Mouse (Mus musculus) embryo, embryonic 10.5 days (tissue): ENCODE measurements around the gene Actl6b.
A peak's percentile ranks its signal among the peaks of the same experiment; 100 is the strongest.

Experiments
- DNase-seq: peaks from one replicate; pipeline ENCODE4 v3.0.0-alpha.2; 2015; ENCODE audit warnings: low spot score

Gene Actl6b

DNA sequence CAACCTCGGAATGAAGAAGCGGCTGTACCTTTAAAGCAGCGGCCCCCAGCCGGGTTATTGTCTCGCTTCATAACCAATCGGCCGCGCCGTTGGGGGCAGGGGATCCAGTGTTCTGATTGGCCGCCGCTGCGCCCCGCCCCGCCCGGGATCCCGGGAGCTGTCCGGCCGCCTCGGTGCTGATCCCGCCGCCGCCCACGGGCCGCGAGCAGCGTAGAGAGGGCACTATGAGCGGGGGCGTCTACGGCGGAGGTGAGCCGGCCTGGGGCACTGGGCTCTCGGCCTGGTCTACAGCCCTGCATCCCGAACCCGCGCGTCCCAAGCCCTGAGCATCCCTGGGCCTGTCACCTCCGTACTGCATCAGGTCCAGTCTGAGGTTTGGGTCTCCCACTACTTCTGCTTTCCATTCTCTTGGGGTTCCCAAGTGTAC, at the start of gene Actl6b:
Actl6b (plus strand) TSS at position 107 of the 427 bp plus-strand sequence.
- DNase-seq, result peak; percentile 87

GRCm38 (mm10) chr5:137504041-137504440, 49.3 kb upstream of the Actl6b start:
- DNase-seq, result no peak

- DNase-seq, result peak; percentile 77
Measured at GRCm38 (mm10) chr5:137510014-137510501, 43.3 kb upstream of the Actl6b start.

DNA sequence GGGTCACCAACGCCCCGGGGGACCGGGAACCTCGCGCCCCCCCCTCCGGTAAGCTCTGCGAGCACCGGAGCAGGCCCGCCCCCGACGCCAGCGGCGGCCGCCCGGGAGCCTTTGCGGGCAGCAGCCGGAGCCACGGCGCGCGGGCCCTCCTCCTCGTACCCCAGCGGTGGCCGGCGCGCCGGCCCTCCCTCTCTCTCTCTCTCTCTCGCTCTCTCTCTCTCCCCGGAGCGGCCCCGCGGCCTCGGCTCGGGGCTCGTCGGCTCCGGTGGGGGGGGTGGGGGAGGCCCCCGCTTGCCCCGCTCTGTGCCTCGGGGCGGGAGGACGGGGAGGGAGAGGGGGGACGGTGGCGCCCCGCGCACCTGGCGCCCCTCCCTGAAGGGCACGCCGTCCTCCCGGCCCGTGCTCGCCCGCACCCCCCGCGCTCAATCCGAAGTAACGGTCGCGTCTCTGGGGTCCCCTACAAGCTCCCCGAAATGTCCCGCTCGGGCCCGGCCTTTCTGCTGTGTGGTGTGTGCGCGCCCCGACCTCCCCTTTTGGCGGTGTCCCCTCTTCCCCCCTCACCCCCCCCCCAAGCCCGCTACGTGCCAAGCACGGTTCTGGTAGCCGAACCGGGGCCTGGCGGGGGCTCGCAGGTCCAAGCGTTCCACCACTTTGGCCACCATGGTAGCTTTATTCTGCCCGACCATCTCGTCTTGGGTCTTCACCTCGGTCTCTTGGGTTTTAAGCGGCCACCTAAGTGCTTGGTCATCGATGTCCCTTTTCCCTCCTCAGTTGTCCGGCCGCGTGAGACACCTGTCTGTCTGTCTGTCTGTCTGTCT, 42.5 kb upstream of the Actl6b start:
- no peak for DNase-seq

DNA sequence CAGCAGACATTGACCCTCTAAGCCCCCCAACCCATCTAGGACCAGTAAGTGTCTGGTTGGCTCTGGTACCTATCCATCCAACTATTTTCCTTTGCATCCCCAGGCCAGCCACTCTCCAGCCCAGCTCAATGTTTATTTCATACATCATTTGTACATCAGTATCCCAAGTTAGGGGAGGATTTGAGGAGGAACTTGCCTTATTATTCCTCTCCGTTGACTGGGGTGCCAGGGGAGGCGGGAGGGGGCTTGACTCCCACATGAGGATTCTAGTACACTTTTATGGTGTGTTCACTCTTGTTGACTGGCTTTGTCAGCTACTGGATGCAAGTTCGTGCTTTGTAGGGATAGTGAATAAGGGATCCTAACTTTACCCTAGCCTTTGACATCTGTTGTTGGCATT, 41.6 kb upstream of the Actl6b start:
- no peak for DNase-seq

- peak; percentile 81 for DNase-seq
Measured at GRCm38 (mm10) chr5:137512847-137513794, 40.2 kb upstream of the Actl6b start.

GRCm38 (mm10) chr5:137513951-137514721, 39.2 kb upstream of the Actl6b start:
- no peak for DNase-seq

GRCm38 (mm10) chr5:137514811-137515210, 38.5 kb upstream of the Actl6b start:
- DNase-seq, result no peak

DNA sequence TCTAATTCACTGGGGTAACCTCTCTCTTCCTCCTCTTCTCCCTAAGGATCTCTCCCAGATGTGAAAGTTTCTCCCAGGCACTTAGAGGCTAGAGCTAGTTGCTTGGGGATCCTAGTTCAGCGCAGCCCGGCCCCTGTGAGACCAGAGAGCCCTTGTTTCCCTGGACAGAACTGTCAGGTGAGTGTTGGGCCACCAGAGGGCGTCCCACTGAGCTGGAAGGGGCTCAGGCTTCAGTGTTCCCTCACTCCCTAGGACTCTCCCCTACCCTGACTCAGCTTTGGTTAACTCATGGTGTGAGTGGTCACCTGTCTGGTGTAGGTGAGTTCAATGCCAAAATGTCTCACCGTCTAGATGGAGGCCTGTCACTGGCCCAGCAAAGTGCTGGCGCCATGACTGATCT, 34.9 kb upstream of the Actl6b start, which contains the start of gene Gigyf1:
Gigyf1 (plus strand) TSS at position 113 of the 400 bp plus-strand sequence.
- peak; percentile 45 for DNase-seq

- no peak for DNase-seq
Measured at GRCm38 (mm10) chr5:137519691-137520550, 33.4 kb upstream of the Actl6b start.

DNA sequence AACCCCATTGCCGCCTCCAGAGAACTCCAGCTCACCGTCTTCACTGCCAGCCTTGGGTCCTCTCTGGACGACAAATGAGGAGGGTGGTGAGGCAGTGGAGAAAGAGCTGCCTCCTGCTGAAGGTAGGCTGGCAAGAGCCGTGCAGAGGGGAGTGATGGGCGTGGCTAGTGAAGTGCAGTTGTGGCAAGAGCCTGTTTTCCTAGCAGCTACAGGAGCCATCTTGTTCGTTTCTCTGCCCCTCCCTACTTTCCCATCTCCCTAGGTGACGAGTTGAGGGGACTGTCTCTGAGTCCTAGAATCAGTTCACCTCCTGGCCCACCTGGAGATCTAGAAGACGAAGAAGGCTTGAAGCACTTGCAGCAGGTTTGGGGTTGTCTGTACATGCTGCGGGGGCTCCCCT, 31.5 kb upstream of the Actl6b start:
- no peak for DNase-seq

DNA sequence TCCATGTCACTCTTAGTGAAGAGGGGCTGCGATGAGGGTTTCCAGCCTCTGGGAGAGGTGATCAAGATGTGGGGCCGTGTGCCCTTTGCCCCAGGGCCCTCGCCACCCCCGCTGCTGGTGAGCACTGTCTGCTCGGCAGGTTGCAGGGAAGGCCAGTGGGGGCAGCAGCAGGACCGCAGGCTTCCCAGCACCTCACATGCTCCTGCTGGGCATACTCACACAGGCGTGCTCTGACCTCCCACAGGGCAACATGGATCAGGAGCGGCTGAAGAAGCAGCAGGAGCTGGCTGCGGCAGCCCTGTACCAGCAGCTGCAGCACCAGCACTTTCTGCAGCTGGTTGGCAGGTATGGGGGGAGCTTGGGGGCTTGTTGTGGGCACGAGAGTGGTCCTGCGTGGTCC, 30.6 kb upstream of the Actl6b start:
- no peak for DNase-seq

DNA sequence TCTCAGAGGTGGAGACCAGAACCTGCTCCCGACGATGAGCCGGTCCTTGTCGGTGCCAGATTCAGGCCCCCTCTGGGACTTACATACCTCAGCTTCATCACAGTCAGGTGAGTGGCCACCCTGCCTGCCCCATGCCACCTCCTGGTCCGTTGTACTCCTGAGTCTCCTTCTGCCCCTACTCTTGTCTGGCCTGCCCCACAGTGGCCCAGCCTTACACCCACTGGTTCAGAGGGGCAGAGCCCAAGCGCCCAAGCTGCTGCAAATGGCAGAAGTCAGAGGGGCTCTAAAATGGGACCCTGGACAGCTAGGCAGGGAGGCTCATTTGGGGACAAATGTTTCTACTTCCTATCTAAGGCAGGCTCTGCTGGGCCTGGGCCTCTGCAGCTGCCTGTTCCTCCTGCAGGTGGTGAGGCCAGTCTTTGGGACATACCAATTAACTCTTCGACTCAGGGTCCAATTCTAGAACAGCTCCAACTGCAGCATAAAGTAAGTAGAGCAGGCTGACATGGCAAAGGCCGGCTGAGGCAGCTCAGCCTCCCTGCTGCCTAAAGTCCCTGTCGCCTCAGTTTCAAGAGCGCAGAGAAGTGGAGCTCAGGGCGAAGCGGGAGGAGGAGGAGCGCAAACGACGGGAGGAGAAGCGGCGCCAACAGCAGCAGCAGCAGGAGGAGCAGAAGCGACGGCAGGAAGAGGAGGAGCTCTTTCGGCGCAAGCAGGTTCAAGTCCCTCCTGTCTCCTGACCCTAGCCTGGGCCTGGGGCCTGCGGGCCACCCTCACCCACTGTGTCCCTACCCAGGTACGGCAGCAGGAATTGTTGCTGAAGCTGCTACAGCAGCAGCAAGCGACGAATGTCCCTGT, 29.7 kb upstream of the Actl6b start:
- DNase-seq, result no peak

GRCm38 (mm10) chr5:137524251-137524515, 29.1 kb upstream of the Actl6b start:
- no peak for DNase-seq

- no peak for DNase-seq
Measured at GRCm38 (mm10) chr5:137524671-137525070, 28.6 kb upstream of the Actl6b start.

- DNase-seq, result no peak
Measured at GRCm38 (mm10) chr5:137525511-137525910, 27.8 kb upstream of the Actl6b start.

DNA sequence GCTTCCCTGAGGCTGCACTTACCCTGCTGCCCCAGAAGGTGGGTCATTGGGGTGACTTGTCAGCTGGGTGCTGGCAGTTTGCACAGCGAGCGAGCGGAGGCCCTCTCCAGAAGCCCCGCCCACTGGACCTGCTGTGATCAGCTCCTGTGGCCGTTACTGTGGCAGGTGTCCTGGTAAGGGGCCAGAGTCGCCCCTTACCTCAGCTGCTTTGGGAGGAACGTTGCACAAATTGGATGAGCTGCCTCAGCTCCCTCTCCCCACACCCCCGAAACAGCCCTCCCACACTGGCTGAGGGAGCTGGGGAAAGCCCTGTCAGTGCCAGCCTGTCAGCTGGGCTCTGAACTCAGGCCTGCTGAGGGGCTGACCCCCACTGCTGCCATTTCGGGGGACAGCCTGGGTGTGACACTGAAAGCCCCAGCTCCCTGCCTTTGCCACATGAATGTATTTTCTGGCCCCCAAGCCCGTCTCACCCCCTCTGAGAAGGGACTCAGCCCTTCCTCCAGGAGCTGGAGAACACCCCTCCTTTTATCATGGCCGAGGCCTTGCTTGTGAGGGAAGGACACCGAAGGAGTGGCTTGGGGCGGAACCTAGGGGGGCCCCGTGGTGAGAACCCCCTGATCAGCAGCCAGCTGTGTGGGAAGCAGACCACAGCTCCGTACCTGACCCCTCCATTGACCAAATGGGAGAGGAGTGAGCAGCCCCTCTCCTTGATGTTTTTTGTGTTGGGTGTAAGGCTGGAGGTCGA, 27.0 kb upstream of the Actl6b start:
- peak; percentile 35 for DNase-seq

GRCm38 (mm10) chr5:137527413-137527812, 25.9 kb upstream of the Actl6b start:
- DNase-seq, result no peak

DNA sequence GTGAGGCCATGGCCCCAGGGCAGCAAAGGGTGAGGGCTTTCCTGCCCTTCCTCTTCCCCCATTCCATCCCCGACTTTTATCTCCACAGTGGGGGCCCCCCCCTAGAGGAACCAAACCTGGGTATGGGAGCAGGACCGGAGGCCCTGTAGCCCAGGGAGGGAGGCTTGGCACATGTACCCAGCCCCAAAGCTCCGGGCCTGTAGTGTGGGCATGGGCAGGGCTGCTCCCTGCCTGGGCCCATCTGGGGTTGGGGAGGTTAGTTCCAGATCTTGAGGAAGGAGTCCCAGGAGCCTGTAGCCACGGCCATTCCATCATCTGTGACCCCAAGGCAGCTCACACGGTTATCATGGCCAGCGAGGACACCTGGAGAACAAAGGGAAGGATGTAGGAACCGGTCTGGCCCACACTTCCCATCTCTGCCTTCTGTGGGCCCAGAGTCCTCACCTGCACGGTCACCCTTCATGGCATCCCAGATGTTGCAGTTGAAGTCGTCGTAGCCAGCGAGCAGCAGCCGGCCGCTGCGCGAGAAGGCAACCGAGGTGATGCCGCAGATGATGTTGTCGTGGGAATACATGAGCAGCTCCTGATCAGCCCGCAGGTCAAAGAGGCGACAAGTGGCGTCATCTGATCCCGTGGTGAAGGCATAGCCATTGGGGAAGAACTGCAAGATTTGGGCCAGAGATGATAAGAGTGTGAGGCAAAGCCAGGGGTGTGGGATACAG, 24.9 kb upstream of the Actl6b start:
- DNase-seq, result no peak
